Comparison of ENCODE assay signal across 17 mouse cellular contexts in genomic region chr1:18338871-18339270, GRCm38 (mm10).
"Had no signal": no experiment of that assay in that cellular context is flagged by ENCODE, and none has a peak within 500 bp of the region (broad histone marks: within the 10 kb centered on the region; RNA-seq: fewer than 3 reads in every experiment).

No protein-coding gene starts in this region.

- DNase-seq: lung, adult 2 months; lung, postnatal 14 days; lung, postnatal 36 days; right cerebral cortex, postnatal 14 days; thymus, adult 18-20 months; thymus, postnatal 14 days; thymus, postnatal 36 days had no signal

- H3K4me1 ChIP-seq: lung, embryonic 15.5 days; megakaryocyte, embryonic 14.5 days; midbrain, embryonic 13.5 days; midbrain, embryonic 15.5 days; neural tube, embryonic 12.5 days; stomach, embryonic 15.5 days had no signal

- H3K27me3 ChIP-seq: lung, embryonic 15.5 days; megakaryocyte, embryonic 14.5 days; midbrain, embryonic 13.5 days; midbrain, embryonic 15.5 days; neural tube, embryonic 12.5 days; stomach, embryonic 15.5 days had no signal

- H3K27ac ChIP-seq: lung, embryonic 15.5 days; macrophage; midbrain, embryonic 13.5 days; midbrain, embryonic 15.5 days; neural tube, embryonic 12.5 days; stomach, embryonic 15.5 days; stomach, postnatal 0 days had no signal

- H3K4me2 ChIP-seq: lung, embryonic 15.5 days; midbrain, embryonic 11.5 days; midbrain, embryonic 13.5 days; midbrain, embryonic 15.5 days; neural tube, embryonic 12.5 days; stomach, embryonic 15.5 days had no signal

- H3K36me3 ChIP-seq: lung, embryonic 15.5 days; midbrain, embryonic 13.5 days; midbrain, embryonic 15.5 days; neural tube, embryonic 12.5 days; stomach, embryonic 15.5 days had no signal

- ATAC-seq: lung, postnatal 0 days; midbrain, embryonic 13.5 days; midbrain, embryonic 15.5 days had no signal

- H3K4me3 ChIP-seq: lung, embryonic 15.5 days; megakaryocyte, embryonic 14.5 days; midbrain, embryonic 13.5 days; midbrain, embryonic 15.5 days; neural tube, embryonic 12.5 days; stomach, embryonic 15.5 days had no signal

- H3K9ac ChIP-seq: lung, embryonic 15.5 days; midbrain, embryonic 13.5 days; midbrain, embryonic 15.5 days; neural tube, embryonic 12.5 days; stomach, embryonic 15.5 days had no signal

- H3K9me3 ChIP-seq: lung, embryonic 15.5 days; megakaryocyte, embryonic 14.5 days; midbrain, embryonic 13.5 days; midbrain, embryonic 15.5 days; neural tube, embryonic 12.5 days; stomach, embryonic 15.5 days had no signal
